Mouse (Mus musculus): ENCODE measurements around the gene Sesn2. TPM values are rescaled to one million over a fixed set of nuclear protein-coding genes. Genes with fewer than 3 reads are reported as not detected.

Sesn2 gene
- polyA plus RNA-seq, 1 experiment from 2014 or later = 10.0 TPM

DNA sequence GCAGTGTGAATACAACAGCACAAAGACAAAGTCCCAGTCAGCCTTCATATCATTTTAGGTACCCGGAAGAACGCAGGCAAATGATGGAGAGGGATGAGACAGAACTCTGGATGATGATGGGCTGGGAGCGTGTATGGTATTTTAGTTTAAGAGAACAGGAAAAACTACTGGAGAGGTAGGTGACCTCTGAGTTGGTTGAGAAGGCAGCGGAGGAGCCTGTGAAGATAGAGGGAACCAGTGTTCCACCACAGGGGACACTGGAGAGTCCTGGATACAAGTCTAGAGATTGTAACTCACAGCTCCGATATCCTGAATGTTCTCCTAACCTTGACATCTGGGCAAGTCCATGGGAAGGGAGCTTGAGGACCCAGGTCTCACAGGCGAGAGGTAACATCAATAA lies 4.1 kb downstream of the Sesn2 start:
- ATAC-seq = no peak
- no peaks in the 10 kb centered on the region for H3K9me3 ChIP-seq (replicated peaks; ENCODE audit: control insufficient read depth, low read length, poor library complexity, severe bottlenecking)
- H3K36me3 ChIP-seq (ENCODE audit: control insufficient read depth, insufficient read depth, low read length) = no peaks in the 10 kb centered on the region
- H3K9ac ChIP-seq (ENCODE audit: low read depth, low read length) = no peak overlapping the region
- WGBS = 75% methylated on average over 6 of the region's 6 CpGs
- no peaks in the 10 kb centered on the region for H3K27me3 ChIP-seq (ENCODE audit: control insufficient read depth, insufficient read depth, low read depth, low read length)
- H3K4me1 ChIP-seq (ENCODE audit: control insufficient read depth, insufficient read depth, low read length) = no peaks in the 10 kb centered on the region; the same call in 1 of the 2 replicates
- no peak overlapping the region for H3K27ac ChIP-seq (ENCODE audit: low read length)
- no peak overlapping the region for H3K4me2 ChIP-seq (ENCODE audit: low read length)
- no peak overlapping the region for H3K4me3 ChIP-seq (ENCODE audit: low read depth, low read length)

GRCm38 (mm10) chr4:132505800-132506199 lies 4.5 kb downstream of the Sesn2 start:
- 25% methylated on average over 10 of the region's 10 CpGs for WGBS
- Histone ChIP-seq H3K9ac (ENCODE audit: low read depth, low read length) (no peak overlapping the region), H3K36me3 (ENCODE audit: control insufficient read depth, insufficient read depth, low read length) (no peaks in the 10 kb centered on the region), H3K4me3 (ENCODE audit: low read depth, low read length) (no peak overlapping the region), H3K27me3 (ENCODE audit: control insufficient read depth, insufficient read depth, low read depth, low read length) (no peaks in the 10 kb centered on the region), H3K4me1 (ENCODE audit: control insufficient read depth, insufficient read depth, low read length) (no peaks in the 10 kb centered on the region; the same call in 1 of the 2 replicates), H3K4me2 (ENCODE audit: low read length) (no peak overlapping the region), H3K27ac (ENCODE audit: low read length) (no peak overlapping the region), H3K9me3 (replicated peaks; ENCODE audit: control insufficient read depth, low read length, poor library complexity, severe bottlenecking) (no peaks in the 10 kb centered on the region)
- no peak for ATAC-seq

DNA sequence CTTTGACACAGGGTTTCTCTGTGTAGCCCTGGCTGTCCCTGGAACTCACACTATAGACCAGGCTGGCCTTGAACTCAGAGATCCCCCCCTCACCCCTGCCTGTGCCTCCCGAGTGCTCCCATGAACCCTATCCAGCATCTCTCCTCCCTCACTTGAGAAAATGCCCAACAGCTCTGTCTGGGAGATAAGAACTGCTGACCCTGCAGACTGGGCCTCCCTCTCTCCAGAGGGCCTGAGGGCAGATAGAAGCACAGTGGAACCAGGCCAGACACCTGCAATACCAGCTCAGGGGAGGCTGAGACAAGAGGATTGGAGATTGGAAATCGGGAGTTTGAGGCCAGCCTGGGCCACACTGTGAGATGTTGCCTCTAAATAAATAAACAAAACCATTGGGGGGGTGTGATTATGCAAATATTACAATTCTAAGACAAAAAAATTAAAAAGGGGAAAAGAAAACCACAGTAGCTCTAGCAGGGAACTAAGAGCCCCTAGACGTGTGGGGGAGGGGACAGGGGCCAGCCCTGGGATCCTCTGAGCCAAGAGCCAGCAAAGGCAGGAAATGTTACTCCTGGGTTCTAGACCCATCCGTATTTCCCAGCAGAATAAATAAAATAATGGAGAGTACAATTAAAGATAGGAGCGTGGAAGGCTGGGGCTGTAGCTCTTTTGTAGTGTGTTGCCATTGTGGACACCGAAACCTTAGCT lies 5.1 kb downstream of the Sesn2 start:
- H3K4me3 ChIP-seq (ENCODE audit: low read depth, low read length) = no peak overlapping the region
- H3K27ac ChIP-seq (ENCODE audit: low read length) = no peak overlapping the region
- 64% methylated on average over 6 of the region's 6 CpGs for WGBS
- no peaks in the 10 kb centered on the region for H3K36me3 ChIP-seq (ENCODE audit: control insufficient read depth, insufficient read depth, low read length)
- H3K4me2 ChIP-seq (ENCODE audit: low read length) = no peak overlapping the region
- no peak for ATAC-seq
- no peaks in the 10 kb centered on the region for H3K27me3 ChIP-seq (ENCODE audit: control insufficient read depth, insufficient read depth, low read depth, low read length)
- H3K9me3 ChIP-seq (replicated peaks; ENCODE audit: control insufficient read depth, low read length, poor library complexity, severe bottlenecking) = no peaks in the 10 kb centered on the region
- H3K4me1 ChIP-seq (ENCODE audit: control insufficient read depth, insufficient read depth, low read length) = no peaks in the 10 kb centered on the region; the same call in 1 of the 2 replicates
- no peak overlapping the region for H3K9ac ChIP-seq (ENCODE audit: low read depth, low read length)

GRCm38 (mm10) chr4:132503344-132503743 lies 7.0 kb downstream of the Sesn2 start:
- Histone ChIP-seq H3K4me2 (ENCODE audit: low read length) (no peak overlapping the region), H3K36me3 (ENCODE audit: control insufficient read depth, insufficient read depth, low read length) (no peaks in the 10 kb centered on the region), H3K9ac (ENCODE audit: low read depth, low read length) (no peak overlapping the region), H3K27me3 (ENCODE audit: control insufficient read depth, insufficient read depth, low read depth, low read length) (no peaks in the 10 kb centered on the region), H3K4me1 (ENCODE audit: control insufficient read depth, insufficient read depth, low read length) (no peaks in the 10 kb centered on the region), H3K4me3 (ENCODE audit: low read depth, low read length) (no peak overlapping the region), H3K9me3 (replicated peaks; ENCODE audit: control insufficient read depth, low read length, poor library complexity, severe bottlenecking) (no peaks in the 10 kb centered on the region), H3K27ac (ENCODE audit: low read length) (no peak overlapping the region)
- no peak for ATAC-seq
- 88% methylated on average over 11 of the region's 11 CpGs for WGBS

- WGBS = 96% methylated on average over 6 of the region's 6 CpGs
- no peak overlapping the region for H3K27ac ChIP-seq (ENCODE audit: low read length)
- no peak overlapping the region for H3K4me3 ChIP-seq (ENCODE audit: low read depth, low read length)
- H3K9ac ChIP-seq (ENCODE audit: low read depth, low read length) = no peak overlapping the region
- H3K36me3 ChIP-seq (ENCODE audit: control insufficient read depth, insufficient read depth, low read length) = 0 out of 2 replicates have a peak, but pooled peaks cover 4% of the 10 kb centered on the region
- H3K27me3 ChIP-seq (ENCODE audit: control insufficient read depth, insufficient read depth, low read depth, low read length) = no peaks in the 10 kb centered on the region
- H3K4me2 ChIP-seq (ENCODE audit: low read length) = no peak overlapping the region
- H3K9me3 ChIP-seq (replicated peaks; ENCODE audit: control insufficient read depth, low read length, poor library complexity, severe bottlenecking) = no peaks in the 10 kb centered on the region
- no peak for ATAC-seq
- no peaks in the 10 kb centered on the region for H3K4me1 ChIP-seq (ENCODE audit: control insufficient read depth, insufficient read depth, low read length)
Measured at GRCm38 (mm10) chr4:132501639-132502038, 8.7 kb downstream of the Sesn2 start.

GRCm38 (mm10) chr4:132494271-132494918 lies 15.9 kb downstream of the Sesn2 start:
- Histone ChIP-seq H3K4me1 (ENCODE audit: control insufficient read depth, insufficient read depth, low read length) (no peaks in the 10 kb centered on the region), H3K27ac (ENCODE audit: low read length) (no peak overlapping the region), H3K4me2 (ENCODE audit: low read length) (no peak overlapping the region), H3K9ac (ENCODE audit: low read depth, low read length) (no peak overlapping the region), H3K9me3 (replicated peaks; ENCODE audit: control insufficient read depth, low read length, poor library complexity, severe bottlenecking) (no peaks in the 10 kb centered on the region), H3K4me3 (ENCODE audit: low read depth, low read length) (no peak overlapping the region), H3K27me3 (ENCODE audit: control insufficient read depth, insufficient read depth, low read depth, low read length) (no peaks in the 10 kb centered on the region), H3K36me3 (ENCODE audit: control insufficient read depth, insufficient read depth, low read length) (0 out of 2 replicates have a peak, but pooled peaks cover 4% of the 10 kb centered on the region)
- ATAC-seq = no peak
- 91% methylated on average over 20 of the region's 20 CpGs for WGBS

DNA sequence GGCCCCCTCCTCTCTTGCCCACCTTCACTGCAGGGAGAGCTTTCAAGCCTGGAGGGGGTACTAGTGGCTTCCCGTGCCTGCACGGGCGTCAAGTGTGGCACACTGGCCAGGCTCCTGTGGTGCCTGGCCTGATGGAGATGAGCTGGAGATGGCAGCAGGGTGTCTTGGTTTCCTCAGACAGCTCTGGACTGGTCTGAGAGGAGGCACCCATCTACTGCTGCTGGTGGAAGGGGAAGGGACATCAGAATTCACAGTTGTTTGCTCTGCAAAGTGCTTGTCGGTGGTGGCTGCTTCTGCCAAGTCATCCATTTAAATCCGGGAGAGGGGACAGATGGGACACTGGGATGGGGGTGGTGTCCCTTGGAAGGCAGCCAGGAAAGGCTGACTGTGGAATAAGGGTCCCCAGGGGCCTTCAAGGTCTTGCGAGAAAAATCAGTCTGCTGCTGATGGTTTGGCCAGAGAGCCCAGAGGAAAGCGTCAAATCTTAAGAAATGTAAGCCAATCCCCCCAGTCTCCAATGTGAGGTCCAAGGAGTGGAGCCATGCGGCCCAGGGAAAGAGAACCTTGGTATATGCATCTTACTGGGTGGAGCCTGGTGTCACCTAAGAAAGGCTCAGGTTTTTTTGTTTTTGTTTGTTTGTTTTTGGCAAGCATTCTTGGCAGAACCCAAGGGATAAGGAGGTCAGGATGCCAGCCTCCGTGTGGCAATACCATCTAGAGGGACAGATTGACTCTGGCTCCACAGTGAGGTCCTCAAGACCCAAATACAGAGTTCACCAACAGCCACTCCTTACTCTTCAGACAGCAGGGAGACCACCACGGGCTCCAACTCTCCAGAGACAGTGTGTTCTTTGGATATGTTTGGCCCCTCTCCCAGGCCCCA lies 17.9 kb downstream of the Sesn2 start:
- Histone ChIP-seq H3K9ac (ENCODE audit: low read depth, low read length) (no peak overlapping the region), H3K36me3 (ENCODE audit: control insufficient read depth, insufficient read depth, low read length) (no peaks in the 10 kb centered on the region)
- WGBS = 63% methylated on average over 10 of the region's 10 CpGs

GRCm38 (mm10) chr4:132491748-132492147 lies 18.6 kb downstream of the Sesn2 start:
- no peak overlapping the region for H3K9ac ChIP-seq (ENCODE audit: low read depth, low read length)
- no peak for ATAC-seq
- H3K4me1 ChIP-seq (ENCODE audit: control insufficient read depth, insufficient read depth, low read length) = no peaks in the 10 kb centered on the region
- H3K27ac ChIP-seq (ENCODE audit: low read length) = no peak overlapping the region
- H3K9me3 ChIP-seq (replicated peaks; ENCODE audit: control insufficient read depth, low read length, poor library complexity, severe bottlenecking) = no peaks in the 10 kb centered on the region
- H3K4me2 ChIP-seq (ENCODE audit: low read length) = no peak overlapping the region
- no peak overlapping the region for H3K4me3 ChIP-seq (ENCODE audit: low read depth, low read length)
- H3K36me3 ChIP-seq (ENCODE audit: control insufficient read depth, insufficient read depth, low read length) = no peaks in the 10 kb centered on the region
- WGBS = 79% methylated on average over 6 of the region's 6 CpGs
- H3K27me3 ChIP-seq (ENCODE audit: control insufficient read depth, insufficient read depth, low read depth, low read length) = no peaks in the 10 kb centered on the region

More for the DNA sequence above, 17.9 kb downstream of the Sesn2 start:
- Histone ChIP-seq H3K9me3 (replicated peaks; ENCODE audit: control insufficient read depth, low read length, poor library complexity, severe bottlenecking) (no peaks in the 10 kb centered on the region), H3K4me2 (ENCODE audit: low read length) (no peak overlapping the region), H3K27ac (ENCODE audit: low read length) (no peak overlapping the region), H3K4me1 (ENCODE audit: control insufficient read depth, insufficient read depth, low read length) (no peaks in the 10 kb centered on the region), H3K27me3 (ENCODE audit: control insufficient read depth, insufficient read depth, low read depth, low read length) (no peaks in the 10 kb centered on the region), H3K4me3 (ENCODE audit: low read depth, low read length) (no peak overlapping the region)
- ATAC-seq = no peak

All from midbrain, embryonic 16.5 days (tissue).